Mouse (Mus musculus) adrenal gland (tissue): ENCODE measurements around the gene Tpr.

Experiments
- intact Hi-C: fragments of 180-260 bp; cut with DNase I; formaldehyde crosslinking; loops from one replicate; pipeline ENCODE4 v1.15.1; 2025

Gene Tpr

DNA sequence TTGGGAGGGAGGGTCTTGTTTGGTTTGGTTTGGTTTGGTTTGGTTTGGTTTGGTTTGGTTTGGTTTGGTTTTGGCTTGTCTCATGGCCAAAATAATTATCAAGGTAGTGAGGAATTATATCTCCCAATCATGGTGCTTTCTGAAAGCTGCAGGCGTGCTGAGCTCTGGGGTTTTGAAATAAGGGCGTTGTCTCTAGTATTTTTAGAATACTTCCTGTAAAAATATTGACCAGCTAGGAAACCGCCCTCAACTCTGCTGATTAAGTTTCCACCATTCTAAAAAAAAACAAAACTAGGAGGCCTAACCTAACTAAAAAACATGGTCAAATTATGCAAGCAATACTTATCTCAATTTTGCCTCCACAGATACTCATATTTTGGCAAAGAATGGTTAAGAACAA lies 67.0 kb downstream of the Tpr start:
- intact Hi-C loops = no loop called here

DNA sequence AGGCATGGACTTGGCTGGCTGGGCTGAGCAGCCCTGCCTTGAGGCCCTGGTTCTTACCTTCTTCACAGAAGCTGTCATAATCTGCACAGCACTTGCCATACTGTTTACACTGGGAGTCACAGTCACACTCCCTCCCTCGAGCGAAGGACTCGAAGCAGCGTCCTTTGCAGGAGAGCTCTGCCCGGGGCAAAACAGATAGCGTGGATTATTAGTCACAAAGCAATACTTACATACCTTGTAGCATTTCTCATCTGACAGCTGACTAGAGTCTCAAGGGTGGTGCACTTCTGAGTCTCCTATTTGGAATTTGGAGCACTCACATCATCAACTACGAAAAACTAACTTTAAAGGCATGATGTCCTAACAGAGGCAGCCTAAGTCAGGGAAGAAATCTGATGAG lies 68.0 kb downstream of the Tpr start:
- intact Hi-C loops = loop anchor here (5.0 kb wide), 1 partner anchor 37 kb away; no protein-coding TSS in a partner anchor

DNA sequence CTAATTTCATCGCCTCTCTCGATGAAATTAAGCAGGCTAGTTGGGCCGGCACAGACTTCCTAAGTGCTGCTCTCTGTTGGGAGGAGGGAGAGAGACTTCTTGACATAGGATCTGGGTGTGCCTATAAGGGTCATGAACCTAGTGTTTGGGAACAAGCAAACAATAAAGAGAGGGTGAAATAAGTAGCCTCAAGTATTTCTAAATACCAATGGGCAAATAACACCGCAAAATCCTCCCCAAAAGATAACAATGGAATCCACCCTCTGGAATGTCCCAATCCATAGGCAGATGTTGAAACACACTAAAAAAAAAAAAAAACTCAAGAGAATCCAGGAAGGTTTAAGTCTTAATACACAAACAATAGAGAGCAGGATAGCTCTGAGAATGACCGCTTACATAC lies 70.4 kb downstream of the Tpr start:
- intact Hi-C loops = loop anchor here (5.0 kb wide), 1 partner anchor 34 kb away; no protein-coding TSS in a partner anchor

DNA sequence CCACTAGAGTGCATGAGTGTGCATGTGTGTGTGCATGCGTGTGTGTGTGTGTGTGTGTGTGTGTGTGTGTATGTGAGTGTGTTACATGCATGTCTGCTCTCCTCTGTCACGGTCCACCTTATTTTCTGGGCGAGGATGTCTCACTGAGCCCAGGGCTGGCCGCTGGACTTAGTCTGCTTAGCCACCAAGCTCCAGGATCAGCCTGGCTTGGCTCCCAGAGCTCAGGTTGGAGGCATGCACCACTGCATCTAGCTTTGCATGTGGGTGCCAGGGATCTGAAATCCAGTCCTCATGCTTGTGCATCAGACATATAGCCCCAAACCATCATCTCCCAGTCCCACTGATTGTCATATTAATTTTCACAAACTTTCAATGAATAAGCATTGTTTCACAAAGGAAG lies 71.1 kb downstream of the Tpr start:
- intact Hi-C loops = loop anchor here (5.0 kb wide), 1 partner anchor 34 kb away; no protein-coding TSS in a partner anchor

DNA sequence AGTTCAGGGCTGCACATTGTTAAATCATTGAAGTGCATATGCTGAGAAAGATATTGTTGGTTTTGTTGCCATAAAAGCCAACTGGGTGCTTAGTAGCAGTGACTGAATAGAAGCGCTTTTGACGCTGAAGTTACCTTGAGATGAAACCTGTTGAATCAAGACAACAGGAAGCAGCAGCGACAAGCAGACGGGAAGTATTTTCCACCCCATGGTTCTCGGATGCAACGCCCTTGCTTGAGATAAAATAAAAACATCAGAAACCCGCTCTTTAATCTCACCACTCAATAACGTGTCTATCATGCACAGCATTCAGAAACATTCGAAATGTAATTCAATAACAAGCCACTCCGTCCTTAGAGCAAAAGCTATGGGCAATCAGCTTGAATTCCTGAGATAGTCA lies 72.7 kb downstream of the Tpr start:
- intact Hi-C loops = no loop called here

DNA sequence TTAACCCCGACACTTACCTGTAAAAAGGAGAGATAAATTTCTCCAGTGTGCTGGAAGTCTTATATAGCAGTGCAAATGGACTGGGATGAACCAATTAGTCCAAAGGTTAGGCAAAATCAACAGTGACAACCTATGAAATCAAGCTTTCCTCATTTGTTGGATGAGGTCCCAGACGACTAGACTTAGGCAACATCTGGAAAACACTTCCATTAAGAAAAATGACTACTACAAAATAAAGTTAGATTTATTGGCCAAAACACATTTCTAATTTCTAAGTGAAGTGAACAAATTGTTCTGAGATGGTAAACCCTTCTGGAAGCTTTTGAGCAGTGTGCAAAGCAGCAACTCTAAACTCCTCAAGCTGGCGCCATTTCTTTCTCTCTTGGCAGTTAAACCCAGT lies 73.5 kb downstream of the Tpr start, which contains the start of gene Prg4:
TSS of gene Prg4 (minus strand) at position 34 of the 400 bp plus-strand sequence.
- intact Hi-C loops = no loop called here

DNA sequence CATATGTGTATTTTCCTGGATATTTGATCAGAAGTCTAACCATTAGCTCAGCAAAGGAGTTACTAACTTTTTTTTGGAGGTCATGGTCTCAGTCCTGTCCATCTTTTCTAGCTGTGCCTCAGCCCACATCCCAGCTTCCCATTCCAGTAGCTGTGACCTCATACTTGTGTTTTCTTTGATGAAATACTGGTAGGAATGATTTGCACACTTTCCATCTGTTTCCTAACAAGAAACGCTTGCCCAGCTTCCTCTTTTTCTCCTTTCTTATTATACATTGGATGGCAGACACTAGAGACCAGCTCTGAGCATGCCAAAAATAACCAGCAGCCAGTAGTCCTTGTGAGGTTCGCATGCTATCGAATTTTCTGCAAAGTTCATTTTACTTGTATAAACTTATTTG lies 77.4 kb downstream of the Tpr start:
- intact Hi-C loops = loop anchor here (10.0 kb wide), 1 partner anchor 915 kb away; no protein-coding TSS in a partner anchor

DNA sequence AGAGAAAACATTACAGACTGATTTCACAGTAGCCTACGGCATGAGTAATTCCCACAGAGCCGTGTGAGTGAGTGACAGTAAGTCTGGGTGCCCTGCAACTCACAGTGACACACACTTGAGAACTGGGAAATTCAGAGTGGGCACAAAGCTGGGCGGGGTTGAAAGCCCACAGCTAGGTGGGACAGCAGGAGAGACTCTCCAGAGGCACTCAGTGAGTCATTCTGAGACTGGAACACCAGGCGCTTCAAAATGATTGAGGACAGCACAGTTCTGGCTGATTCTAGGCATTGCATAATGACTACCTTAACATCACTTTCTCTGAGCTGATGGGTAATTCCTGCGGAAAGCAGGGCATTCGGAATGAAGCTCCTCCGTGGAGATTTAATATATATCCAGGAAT lies 79.9 kb downstream of the Tpr start:
- intact Hi-C loops = loop anchor here (10.0 kb wide), 1 partner anchor 918 kb away; no protein-coding TSS in a partner anchor

DNA sequence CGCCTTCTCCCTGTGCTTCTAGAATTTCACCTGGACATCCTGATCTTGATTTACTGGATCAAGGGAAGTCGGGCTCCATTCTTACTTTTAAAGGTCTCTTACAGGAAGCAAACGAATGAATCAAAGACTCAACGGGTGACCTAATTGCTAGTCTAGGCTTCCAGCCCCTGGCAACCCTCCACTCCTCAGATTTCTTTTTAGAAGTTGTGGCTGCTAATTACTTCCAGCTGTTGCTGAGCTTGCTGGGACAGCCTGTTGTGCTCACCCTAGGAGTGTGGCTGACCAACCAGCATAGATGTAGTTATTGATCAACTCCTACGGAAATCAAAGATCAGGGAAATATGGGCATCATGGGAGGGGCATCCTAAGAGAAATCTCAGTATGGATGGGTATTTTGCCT lies 88.0 kb downstream of the Tpr start:
- intact Hi-C loops = no loop called here

DNA sequence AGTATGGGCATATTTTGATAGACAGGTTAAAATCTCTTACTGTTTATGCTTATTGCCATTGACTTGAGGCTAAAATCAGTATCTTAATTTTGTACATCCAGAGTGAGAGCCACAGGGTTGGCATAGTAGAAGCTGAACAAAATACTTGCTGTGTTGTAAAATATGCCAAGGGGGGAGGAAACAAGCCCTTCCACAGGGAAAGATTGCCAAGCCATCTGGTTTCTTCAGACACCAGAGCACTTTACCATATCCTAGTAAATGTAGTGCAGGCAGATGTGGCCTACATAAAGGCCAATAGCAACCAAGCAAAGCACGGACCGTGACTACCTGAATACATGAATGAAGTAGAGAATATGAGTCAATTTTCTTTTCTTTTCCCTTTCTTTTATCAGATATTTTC lies 96.5 kb downstream of the Tpr start:
- intact Hi-C loops = no loop called here

DNA sequence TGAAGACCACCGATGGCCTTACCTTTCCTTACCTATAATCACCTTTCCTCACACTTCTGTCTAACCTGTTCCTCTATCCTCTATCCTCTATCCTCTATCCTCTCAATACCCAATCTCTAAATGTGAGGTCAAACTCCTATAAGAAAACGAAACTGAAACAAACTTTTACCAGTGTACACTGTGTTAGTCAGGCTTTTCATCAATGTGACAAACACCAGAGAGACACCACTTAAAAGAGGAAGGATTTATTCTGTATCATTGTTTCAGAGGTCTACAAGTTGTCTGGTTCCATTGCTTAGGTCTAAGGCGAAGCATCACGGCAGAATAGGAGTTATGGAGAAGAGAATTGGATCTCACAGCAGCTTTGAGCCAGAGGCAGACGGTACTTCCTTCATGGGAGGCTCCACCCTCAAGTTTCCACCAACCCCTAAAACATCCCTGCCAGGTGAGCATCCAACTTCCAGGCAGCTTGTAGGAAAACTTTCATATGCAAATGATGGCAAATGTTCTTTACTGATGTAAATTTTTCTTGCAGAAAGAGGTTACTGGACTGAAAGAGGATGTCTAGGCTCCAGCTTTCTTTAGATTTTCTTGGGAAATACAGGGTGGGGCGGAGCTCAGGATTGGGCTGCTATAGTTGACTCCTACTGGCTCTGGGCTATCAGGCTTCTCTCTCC lies 104.1 kb downstream of the Tpr start:
- intact Hi-C loops = loop anchor here (5.0 to 10.0 kb wide), 2 partner anchors 34 to 52 kb away; no protein-coding TSS in a partner anchor

DNA sequence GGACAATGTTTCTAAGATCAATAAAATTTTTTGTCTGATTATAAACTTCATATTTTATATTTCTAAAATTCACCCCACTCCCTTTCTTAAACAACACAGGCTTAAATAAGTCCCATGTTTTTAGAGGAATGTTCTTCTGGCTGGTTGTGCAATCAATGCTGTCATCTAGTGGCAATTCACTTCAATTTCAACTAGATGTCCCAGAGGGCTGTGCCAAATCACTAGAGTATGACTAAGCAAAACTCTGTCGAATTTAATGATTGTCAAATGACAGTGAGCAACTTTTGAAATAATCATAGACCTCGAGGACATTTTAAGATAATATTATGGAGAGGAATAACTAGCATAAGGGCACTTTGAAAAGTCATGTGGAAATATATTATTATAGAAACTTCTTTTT lies 105.1 kb downstream of the Tpr start:
- intact Hi-C loops = loop anchor here (5.0 to 10.0 kb wide), 2 partner anchors 35 to 53 kb away; no protein-coding TSS in a partner anchor

DNA sequence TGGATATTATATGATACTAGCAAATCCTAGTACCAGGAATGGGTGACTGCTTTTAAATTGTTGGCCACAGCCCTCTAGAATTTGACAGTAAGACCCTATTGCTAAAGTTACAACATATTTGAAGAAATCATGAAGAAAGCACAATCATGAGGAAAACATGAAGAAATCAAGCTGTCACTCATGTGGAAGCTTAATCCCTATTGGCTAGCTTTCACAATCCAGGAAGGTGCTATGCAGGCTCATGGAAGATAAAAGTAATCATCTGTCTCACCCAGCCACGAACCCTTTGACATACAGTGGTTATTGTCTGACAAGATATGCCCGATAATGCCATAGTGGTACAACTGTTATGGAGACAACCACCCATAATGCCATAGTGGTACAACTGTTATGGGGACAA lies 105.5 kb downstream of the Tpr start:
- intact Hi-C loops = loop anchor here (5.0 to 10.0 kb wide), 2 partner anchors 36 to 53 kb away; no protein-coding TSS in a partner anchor
